Mouse (Mus musculus) ovary, adult 10 weeks (tissue): Measurements from ENCODE around the gene Trim28. TPM values are rescaled to one million over a fixed set of nuclear protein-coding genes. Genes with fewer than 3 reads are reported as not detected.

ENCODE experiments used
- polyA plus RNA-seq: library from polyadenylated mRNA; stranded (reverse); fragments of 350-450 nt; fragmentation: Illumina TruSeq; extraction: RNeasy Lipid Tissue Mini Kit (QIAGEN cat#74804); gene quantifications from one replicate; pipeline ENCODE4 v1.2.3, GENCODE M21; 2014

The Trim28 gene
- polyA plus RNA-seq, result 46.6 TPM

GRCm38 (mm10) chr7:12998851-12999250 is at the start of gene Trim28:
TSS of gene Trim28 (plus strand) at chr7:12999114.

GRCm38 (mm10) chr7:12965678-12966091 is 33.2 kb upstream of the Trim28 start, which contains the start of gene Zfp324:
TSS of gene Zfp324 (plus strand) at chr7:12965838.

GRCm38 (mm10) chr7:12977682-12978389 is 21.1 kb upstream of the Trim28 start, which contains the start of gene Zfp446:
TSS of gene Zfp446 (plus strand) at chr7:12977848.

GRCm38 (mm10) chr7:12998053-12998452 is 861 bp upstream of the Trim28 start, which contains the start of gene Slc27a5:
TSS of gene Slc27a5 (minus strand) at chr7:12998192.

GRCm38 (mm10) chr7:13010005-13010908 is 11.3 kb downstream of the Trim28 start, which contains the start of gene Zbtb45:
TSS of gene Zbtb45 (minus strand) at chr7:13010034.

GRCm38 (mm10) chr7:13034148-13034977 is 35.4 kb downstream of the Trim28 start, which contains the start of gene Chmp2a:
TSS of gene Chmp2a (minus strand) at chr7:13034807.

GRCm38 (mm10) chr7:13037901-13038555 is 39.1 kb downstream of the Trim28 start, which contains the start of gene Ube2m:
TSS of gene Ube2m (minus strand) at chr7:13038275.

GRCm38 (mm10) chr7:13054287-13055010 is 55.5 kb downstream of the Trim28 start, which contains the start of gene Mzf1:
TSS of gene Mzf1 (minus strand) at chr7:13054764.

Other genes starting within 250 kb of the Trim28 start
- 5.4 TPM for gene Zscan18, start 195.5 kb upstream of the Trim28 start, polyA plus RNA-seq
- gene Zfp329, start 180.3 kb upstream of the Trim28 start, polyA plus RNA-seq, result 41.2 TPM
- gene Zfp110, start 164.4 kb upstream of the Trim28 start, polyA plus RNA-seq, result 38.6 TPM
- gene Zfp128, start 117.9 kb upstream of the Trim28 start, polyA plus RNA-seq, result 16.4 TPM
- 8.3 TPM for gene Zscan22, start 101.3 kb upstream of the Trim28 start, polyA plus RNA-seq
- gene Rps5, start 76.8 kb upstream of the Trim28 start, polyA plus RNA-seq, result 21.9 TPM
- 0.17 TPM for gene Rnf225, start 71.7 kb upstream of the Trim28 start, polyA plus RNA-seq
- 5.0 TPM for gene Zfp324, start 33.3 kb upstream of the Trim28 start, polyA plus RNA-seq
- gene Zfp446, start 21.3 kb upstream of the Trim28 start, polyA plus RNA-seq, result 4.0 TPM
- not detected for gene Slc27a5, start 922 bp upstream of the Trim28 start, polyA plus RNA-seq
- gene Zbtb45, start 10.9 kb downstream of the Trim28 start, polyA plus RNA-seq, result 0.71 TPM
- 69.3 TPM for gene Chmp2a, start 35.7 kb downstream of the Trim28 start, polyA plus RNA-seq
- 71.0 TPM for gene Ube2m, start 39.2 kb downstream of the Trim28 start, polyA plus RNA-seq
- gene Mzf1, start 55.6 kb downstream of the Trim28 start, polyA plus RNA-seq, result 0.46 TPM
- not detected for gene Vmn1r85, start 96.1 kb downstream of the Trim28 start, polyA plus RNA-seq
- gene Vmn1r86, start 120.8 kb downstream of the Trim28 start, polyA plus RNA-seq, result not detected
- not detected for gene Vmn1r87, start 141.0 kb downstream of the Trim28 start, polyA plus RNA-seq
- 0.09 TPM for gene Vmn1r88, start 160.5 kb downstream of the Trim28 start, polyA plus RNA-seq
- gene Vmn1r89, start 213.9 kb downstream of the Trim28 start, polyA plus RNA-seq, result not detected